Mouse (Mus musculus) heart, embryonic 11.5 days (tissue): ENCODE data around the gene Zfp655. TPM values are rescaled to one million over a fixed set of nuclear protein-coding genes. Genes with fewer than 3 reads are reported as not detected.

Experiments used
- ATAC-seq: fragments of 200-750 bp; cut with Nextera tagmentation; replicated peaks from 2 replicates; pipeline ENCODE4 v1.8.0; 2017; ENCODE audit warnings: moderate library complexity; ENCODE audit not compliant: insufficient number of reproducible peaks, low FRiP score, low TSS enrichment
- H3K27ac ChIP-seq: fragments of 300-500 bp; sonication (generic); 2 replicates; pipeline ENCODE4 v1.5.1; 2014; ENCODE audit warnings: mild to moderate bottlenecking, low read depth, low read length
- H3K27me3 ChIP-seq: fragments of 300-500 bp; sonication (generic); 2 replicates; pipeline ENCODE4 v1.6.1; 2014; ENCODE audit warnings: mild to moderate bottlenecking, low read length, mixed read lengths; ENCODE audit not compliant: control insufficient read depth, insufficient read depth
- H3K36me3 ChIP-seq: fragments of 300-500 bp; sonication (generic); 2 replicates; pipeline ENCODE4 v1.6.1; 2014; ENCODE audit warnings: mild to moderate bottlenecking, low read length, moderate library complexity, mixed read lengths; ENCODE audit not compliant: control insufficient read depth, insufficient read depth
- H3K4me1 ChIP-seq: fragments of 300-500 bp; sonication (generic); 2 replicates; pipeline ENCODE4 v1.6.1; 2014; ENCODE audit warnings: low read length; ENCODE audit not compliant: control insufficient read depth, insufficient read depth
- H3K4me2 ChIP-seq: fragments of 300-500 bp; sonication (generic); 2 replicates; pipeline ENCODE4 v1.6.1; 2014; ENCODE audit warnings: mild to moderate bottlenecking, moderate library complexity
- H3K4me3 ChIP-seq: fragments of 300-500 bp; sonication (generic); 2 replicates; pipeline ENCODE4 v1.5.1; 2014; ENCODE audit warnings: low read depth, low read length
- H3K9ac ChIP-seq: fragments of 300-500 bp; sonication (generic); 2 replicates; pipeline ENCODE4 v1.6.1; 2014; ENCODE audit warnings: mild to moderate bottlenecking, low read depth, low read length, moderate library complexity
- H3K9me3 ChIP-seq: fragments of 300-500 bp; sonication (generic); replicated peaks from 2 replicates; pipeline ENCODE4 v1.6.1; 2016; ENCODE audit warnings: low read length; ENCODE audit not compliant: control insufficient read depth
- WGBS: fragments of 180-500 bp; shearing (Covaris S2); extraction: QIAGEN DNeasy Blood & Tissue Kit; methylation state at CpG from one replicate; pipeline ENCODE4 v1.1.7; 2014; ENCODE audit not compliant: insufficient replicate concordance; 5-methylcytosine and 5-hydroxymethylcytosine counted together
- polyA plus RNA-seq: library from polyadenylated mRNA; unstranded; fragments of >200 nt; fragmentation: Nextera tagmentation; extraction: Ambion mirVana; gene quantifications from 2 replicates; pipeline ENCODE4 v1.2.1, GENCODE M21; 2014

The Zfp655 gene
- polyA plus RNA-seq, 1 experiment from 2014 or later, result 34.1 TPM

DNA sequence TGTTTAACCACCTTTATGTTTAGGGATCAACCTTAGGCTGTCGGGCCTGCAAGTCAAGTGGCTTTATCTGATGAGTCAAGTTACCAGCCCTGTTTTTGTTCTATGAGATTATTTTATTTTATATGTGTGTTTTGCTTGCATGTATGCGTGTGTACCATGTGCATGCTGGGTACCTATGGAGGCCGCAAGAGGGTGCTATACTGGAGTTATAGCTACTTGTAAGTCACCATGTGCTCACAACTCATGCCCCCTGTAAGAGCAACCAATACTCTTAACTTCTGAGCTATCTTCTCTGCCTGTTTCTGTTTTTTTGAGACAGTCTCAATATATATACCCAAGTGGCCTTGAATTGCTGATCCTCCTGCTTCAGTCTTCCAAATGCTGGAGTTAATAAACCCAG is 18.0 kb upstream of the Zfp655 start:
- no peak overlapping the region for H3K27ac ChIP-seq
- H3K27me3 ChIP-seq, result no peaks in the 10 kb centered on the region
- ATAC-seq, result no peak
- H3K4me3 ChIP-seq, result no peak overlapping the region
- no peaks in the 10 kb centered on the region for H3K9me3 ChIP-seq
- H3K36me3 ChIP-seq, result peaks cover 24% of the 10 kb centered on the region
- H3K9ac ChIP-seq, result no peak overlapping the region
- WGBS, result 83% methylated on average over 3 of the region's 3 CpGs
- no peak overlapping the region for H3K4me2 ChIP-seq
- no peaks in the 10 kb centered on the region for H3K4me1 ChIP-seq

DNA sequence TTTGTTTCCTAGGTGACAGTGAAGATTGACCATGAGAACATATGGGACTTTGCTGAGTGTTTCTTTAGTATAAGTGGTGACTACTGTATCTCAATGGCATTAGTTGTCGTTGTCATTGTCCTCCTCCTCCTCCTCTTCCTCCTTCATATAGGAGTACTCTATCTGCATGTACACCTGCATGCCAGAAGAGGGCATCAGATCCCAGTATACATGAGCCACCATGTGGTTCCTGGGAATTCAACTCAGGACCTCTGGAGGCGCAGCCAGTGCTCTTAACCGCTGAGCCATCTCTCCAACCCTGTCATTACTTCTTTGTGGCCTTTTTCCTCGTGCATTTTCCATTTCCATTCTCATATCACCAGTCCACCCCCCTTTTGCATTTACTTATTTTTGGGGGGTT is 16.8 kb upstream of the Zfp655 start:
- H3K4me1 ChIP-seq, result no peaks in the 10 kb centered on the region
- no peak overlapping the region for H3K4me2 ChIP-seq
- 62% methylated on average over 4 of the region's 4 CpGs for WGBS
- H3K27ac ChIP-seq, result no peak overlapping the region
- H3K9me3 ChIP-seq, result no peaks in the 10 kb centered on the region
- no peak for ATAC-seq
- H3K4me3 ChIP-seq, result no peak overlapping the region
- no peaks in the 10 kb centered on the region for H3K27me3 ChIP-seq
- H3K9ac ChIP-seq, result no peak overlapping the region
- peaks cover 27% of the 10 kb centered on the region for H3K36me3 ChIP-seq

DNA sequence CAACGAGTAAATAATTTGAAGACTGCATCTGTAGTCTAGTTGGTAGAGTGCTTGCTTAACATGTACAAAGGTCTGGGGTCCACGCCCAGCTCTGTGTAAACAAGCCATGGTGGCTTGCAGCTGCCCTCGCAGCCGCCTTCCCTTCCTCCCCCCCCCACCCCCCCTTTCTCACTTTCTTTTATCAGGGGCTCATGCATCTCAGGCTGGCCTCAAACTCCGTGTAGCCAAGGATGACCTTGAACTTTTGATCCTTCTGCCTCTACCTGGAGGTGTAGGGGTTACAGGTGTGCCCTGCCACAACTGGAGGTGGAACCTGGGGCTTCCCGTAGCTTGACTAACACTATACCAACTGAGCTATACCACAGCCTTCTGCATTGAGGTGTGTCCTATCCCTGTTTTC is 13.8 kb upstream of the Zfp655 start:
- WGBS, result 79% methylated on average over 6 of the region's 6 CpGs
- no peak overlapping the region for H3K9ac ChIP-seq

GRCm38 (mm10) chr5:145218206-145218605 is 13.3 kb upstream of the Zfp655 start:
- H3K4me1 ChIP-seq, result no peaks in the 10 kb centered on the region
- peaks cover 36% of the 10 kb centered on the region for H3K36me3 ChIP-seq
- H3K4me2 ChIP-seq, result no peak overlapping the region
- H3K4me3 ChIP-seq, result no peak overlapping the region
- H3K27ac ChIP-seq, result no peak overlapping the region
- ATAC-seq, result no peak
- H3K9me3 ChIP-seq, result no peaks in the 10 kb centered on the region
- no peak overlapping the region for H3K9ac ChIP-seq
- 95% methylated on average over 21 of the region's 21 CpGs for WGBS
- no peaks in the 10 kb centered on the region for H3K27me3 ChIP-seq

More for the DNA sequence above, 13.8 kb upstream of the Zfp655 start:
- ATAC-seq, result no peak
- no peaks in the 10 kb centered on the region for H3K4me1 ChIP-seq
- no peak overlapping the region for H3K4me3 ChIP-seq
- no peaks in the 10 kb centered on the region for H3K9me3 ChIP-seq
- H3K27ac ChIP-seq, result no peak overlapping the region
- no peak overlapping the region for H3K4me2 ChIP-seq
- H3K27me3 ChIP-seq, result no peaks in the 10 kb centered on the region
- peaks cover 36% of the 10 kb centered on the region for H3K36me3 ChIP-seq

- Histone ChIP-seq H3K27ac (no peak overlapping the region), H3K36me3 (peaks cover 36% of the 10 kb centered on the region), H3K4me1 (no peaks in the 10 kb centered on the region), H3K9ac (no peak overlapping the region), H3K27me3 (no peaks in the 10 kb centered on the region), H3K9me3 (no peaks in the 10 kb centered on the region), H3K4me3 (no peak overlapping the region), H3K4me2 (no peak overlapping the region)
- WGBS, result 92% methylated on average over 20 of the region's 20 CpGs
- ATAC-seq, result no peak
Observed at GRCm38 (mm10) chr5:145218671-145219070, 12.8 kb upstream of the Zfp655 start.

GRCm38 (mm10) chr5:145219981-145220380 is 11.5 kb upstream of the Zfp655 start:
- Histone ChIP-seq H3K9me3 (no peaks in the 10 kb centered on the region), H3K4me1 (no peaks in the 10 kb centered on the region), H3K27ac (no peak overlapping the region), H3K9ac (no peak overlapping the region), H3K27me3 (no peaks in the 10 kb centered on the region), H3K4me2 (no peak overlapping the region), H3K4me3 (no peak overlapping the region), H3K36me3 (peaks cover 33% of the 10 kb centered on the region)
- 89% methylated on average over 8 of the region's 8 CpGs for WGBS
- ATAC-seq, result no peak

DNA sequence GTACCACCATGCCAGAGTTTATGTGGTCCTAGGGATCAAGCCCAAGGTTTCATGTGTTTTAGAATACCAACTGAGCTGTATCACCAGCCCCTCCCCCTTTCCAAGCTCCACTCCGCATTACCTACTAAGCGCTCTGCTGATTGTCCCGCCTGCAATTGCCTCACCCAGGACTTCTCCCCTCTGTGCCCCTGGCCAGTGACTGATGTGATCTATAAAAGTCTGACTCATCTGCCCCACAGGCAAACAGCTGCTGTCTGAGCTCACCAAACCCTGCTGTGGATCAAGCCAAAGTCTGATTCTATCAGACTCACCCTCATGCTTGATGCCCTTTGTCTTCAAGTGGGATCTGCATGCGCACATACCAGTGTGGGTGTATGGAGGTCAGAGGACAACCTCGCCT is 8.7 kb upstream of the Zfp655 start:
- H3K27me3 ChIP-seq, result no peaks in the 10 kb centered on the region
- H3K27ac ChIP-seq, result no peak overlapping the region
- no peak overlapping the region for H3K9ac ChIP-seq
- no peaks in the 10 kb centered on the region for H3K4me1 ChIP-seq
- no peaks in the 10 kb centered on the region for H3K9me3 ChIP-seq
- H3K4me2 ChIP-seq, result no peak overlapping the region
- WGBS, result 75% methylated on average over 5 of the region's 5 CpGs
- no peak overlapping the region for H3K4me3 ChIP-seq
- ATAC-seq, result no peak
- peaks cover 30% of the 10 kb centered on the region for H3K36me3 ChIP-seq

DNA sequence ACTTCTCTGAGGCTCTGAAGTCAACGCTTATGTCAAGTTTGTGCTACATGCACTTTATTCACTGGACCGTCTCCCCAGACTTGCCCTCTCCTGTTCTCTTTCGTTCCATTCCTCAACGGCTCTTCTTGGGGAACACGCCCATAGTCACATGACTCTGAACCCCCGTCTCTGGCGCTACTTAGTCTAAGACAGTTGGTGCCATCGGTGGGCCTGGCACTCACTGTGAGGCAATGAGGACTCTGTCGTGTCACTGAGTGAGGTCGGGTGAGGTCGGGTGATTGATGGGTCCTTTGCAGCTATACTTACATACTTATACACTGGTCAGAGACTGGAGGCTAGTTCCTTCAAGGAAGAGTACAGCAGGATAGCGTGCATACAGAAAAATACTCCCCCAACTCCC is 8.1 kb upstream of the Zfp655 start:
- Histone ChIP-seq H3K4me1 (no peaks in the 10 kb centered on the region), H3K4me2 (no peak overlapping the region), H3K4me3 (no peak overlapping the region), H3K9ac (no peak overlapping the region), H3K27ac (no peak overlapping the region), H3K9me3 (no peaks in the 10 kb centered on the region), H3K36me3 (peaks cover 30% of the 10 kb centered on the region), H3K27me3 (no peaks in the 10 kb centered on the region)
- 77% methylated on average over 12 of the region's 12 CpGs for WGBS
- 0 out of 2 replicates have a peak, but pooled peaks have one; percentile 20 for ATAC-seq

- Histone ChIP-seq H3K9me3 (no peaks in the 10 kb centered on the region), H3K4me3 (no peak overlapping the region), H3K4me2 (no peak overlapping the region), H3K27ac (no peak overlapping the region), H3K4me1 (0 out of 2 replicates have a peak, but pooled peaks cover 2% of the 10 kb centered on the region), H3K27me3 (no peaks in the 10 kb centered on the region), H3K9ac (no peak overlapping the region), H3K36me3 (peaks cover 9% of the 10 kb centered on the region)
- 55% methylated on average over 2 of the region's 2 CpGs for WGBS
- no peak for ATAC-seq
Observed at GRCm38 (mm10) chr5:145226453-145226852, 5.1 kb upstream of the Zfp655 start.
